Mouse (Mus musculus) layer of hippocampus, adult 2 months (tissue): Measurements from ENCODE around the gene Mad1l1. TPM values are rescaled to one million over a fixed set of nuclear protein-coding genes. Genes with fewer than 3 reads are reported as not detected.
A peak's percentile ranks its signal among the peaks of the same experiment; 100 is the strongest.

Experiments used
- DNase-seq, 2 experiments: peaks; one replicate each; pipeline ENCODE4 v3.0.0; 2022; ENCODE audit warnings: low spot score in 2 of 2
- H3K27ac ChIP-seq: fragments of 200-600 bp; 2 replicates; pipeline ENCODE4 v1.8.1; 2022
- H3K4me3 ChIP-seq: fragments of 200-600 bp; 2 replicates; pipeline ENCODE4 v1.8.1; 2022; ENCODE audit warnings: mild to moderate bottlenecking
- CTCF ChIP-seq: fragments of 200-600 bp; conservative IDR thresholded peaks from 2 replicates; pipeline ENCODE4 v1.8.1; 2022; ENCODE audit warnings: antibody characterized with exemption, mild to moderate bottlenecking, moderate library complexity
- total RNA-seq, 2 experiments: library from RNA; stranded (reverse); gene quantifications; 2 replicates each; pipeline ENCODE4 v1.2.3; 2021

Mad1l1 gene
- total RNA-seq, 2 experiments from 2014 or later, result 14.3 to 18.1 TPM

DNA sequence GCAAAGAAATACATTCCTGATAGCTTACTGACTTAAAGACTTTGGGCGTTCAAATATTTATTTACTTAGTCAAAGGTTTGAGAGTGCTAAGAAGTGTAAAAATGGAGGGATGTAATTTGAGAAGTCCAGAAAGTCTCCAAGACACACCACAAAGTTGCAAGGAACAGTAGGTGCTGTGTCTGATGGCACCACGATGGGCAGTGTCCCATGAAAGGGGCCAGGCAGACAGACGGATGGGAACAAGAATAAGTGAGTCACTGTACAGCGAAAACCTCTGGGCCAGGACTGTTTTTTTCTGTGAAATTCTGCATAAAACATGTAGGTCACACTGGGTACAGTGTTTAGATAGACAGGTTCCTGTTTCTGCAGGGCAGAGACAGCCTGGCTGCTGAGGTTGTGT lies 256.8 kb downstream of the Mad1l1 start:
- no peak for TF ChIP-seq CTCF
- no peak overlapping the region for H3K27ac ChIP-seq
- no peak for DNase-seq
- no peak overlapping the region for H3K4me3 ChIP-seq

DNA sequence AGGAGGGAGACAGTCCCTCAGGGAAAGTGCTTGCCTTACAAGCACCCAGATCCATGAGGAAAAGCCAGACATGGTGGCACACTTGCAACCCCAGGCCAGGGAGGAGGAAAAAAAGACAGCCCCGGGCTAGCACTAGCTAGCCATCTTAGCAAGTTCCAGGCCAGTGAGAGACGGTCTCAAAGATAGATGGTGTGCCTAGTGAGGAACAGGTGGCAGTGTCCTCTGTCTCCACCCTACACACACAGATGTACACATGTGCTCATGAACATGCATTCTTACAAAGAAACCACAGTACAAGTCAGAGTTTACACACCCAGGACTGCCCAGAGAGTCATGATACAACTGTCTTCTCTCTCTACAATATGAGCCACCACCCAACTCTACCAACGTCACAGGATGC lies 258.5 kb downstream of the Mad1l1 start:
- H3K27ac ChIP-seq, result no peak overlapping the region
- no peak for TF ChIP-seq CTCF
- no peak for DNase-seq
- H3K4me3 ChIP-seq, result no peak overlapping the region

GRCm38 (mm10) chr5:140062316-140062715 lies 259.0 kb downstream of the Mad1l1 start:
- no peak overlapping the region for H3K4me3 ChIP-seq
- TF ChIP-seq CTCF, result no peak

GRCm38 (mm10) chr5:140061296-140061879 lies 260.0 kb downstream of the Mad1l1 start:
- no peak for TF ChIP-seq CTCF
- Histone ChIP-seq H3K27ac (peak overlapping the region; percentile 28; the same call in 1 of the 2 replicates), H3K4me3 (no peak overlapping the region)
- peak; percentile 75 to 77 for DNase-seq

More at GRCm38 (mm10) chr5:140062316-140062715, 259.0 kb downstream of the Mad1l1 start:
- H3K27ac ChIP-seq, result no peak overlapping the region
- DNase-seq, result no peak

DNA sequence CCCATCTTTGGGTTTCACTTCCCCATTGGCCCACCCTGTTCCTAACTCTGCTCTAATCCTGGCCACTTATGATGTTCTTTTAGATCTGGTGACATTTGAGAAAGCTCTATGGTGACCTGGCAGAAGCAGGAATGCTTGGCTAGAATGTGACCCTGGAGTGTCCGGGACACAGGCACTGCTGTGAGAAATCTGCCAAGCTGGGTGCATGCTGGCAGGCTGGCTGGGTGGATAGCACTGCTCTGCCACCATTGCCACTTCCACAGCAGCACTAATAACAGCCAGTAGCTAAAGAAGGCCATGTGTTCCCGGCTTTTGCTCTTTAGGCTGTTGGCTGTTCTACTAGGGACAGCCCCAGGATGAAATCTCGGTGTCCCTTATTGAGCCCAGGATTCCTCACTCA lies 265.1 kb downstream of the Mad1l1 start:
- Histone ChIP-seq H3K27ac (no peak overlapping the region), H3K4me3 (no peak overlapping the region)
- TF ChIP-seq CTCF, result no peak
- DNase-seq, result no peak

GRCm38 (mm10) chr5:140055431-140055830 lies 265.9 kb downstream of the Mad1l1 start:
- DNase-seq, result no peak
- no peak for TF ChIP-seq CTCF
- no peak overlapping the region for H3K27ac ChIP-seq
- no peak overlapping the region for H3K4me3 ChIP-seq

GRCm38 (mm10) chr5:140053626-140054025 lies 267.7 kb downstream of the Mad1l1 start:
- no peak for TF ChIP-seq CTCF
- DNase-seq, result no peak
- H3K27ac ChIP-seq, result no peak overlapping the region
- H3K4me3 ChIP-seq, result no peak overlapping the region

DNA sequence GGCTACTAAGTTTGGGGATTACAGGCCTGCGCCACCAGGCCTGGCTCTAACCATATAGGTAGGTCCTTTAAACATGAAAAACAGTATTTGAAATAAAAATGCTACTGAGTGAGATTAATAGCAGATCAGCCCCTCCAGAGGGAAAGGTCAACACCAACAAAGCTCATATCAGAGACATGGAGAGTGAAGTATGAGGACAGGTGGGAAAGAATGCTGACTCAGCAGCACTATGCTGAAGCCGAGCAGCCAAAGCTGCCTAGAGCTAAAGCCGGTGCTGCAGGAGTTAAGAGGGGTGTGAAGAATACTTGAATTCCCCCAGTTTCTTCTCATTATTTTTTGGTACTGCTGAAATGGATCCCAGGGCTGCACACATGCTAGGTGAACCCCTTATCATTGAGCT lies 268.9 kb downstream of the Mad1l1 start:
- TF ChIP-seq CTCF, result no peak
- Histone ChIP-seq H3K4me3 (no peak overlapping the region), H3K27ac (no peak overlapping the region)
- DNase-seq, result no peak

DNA sequence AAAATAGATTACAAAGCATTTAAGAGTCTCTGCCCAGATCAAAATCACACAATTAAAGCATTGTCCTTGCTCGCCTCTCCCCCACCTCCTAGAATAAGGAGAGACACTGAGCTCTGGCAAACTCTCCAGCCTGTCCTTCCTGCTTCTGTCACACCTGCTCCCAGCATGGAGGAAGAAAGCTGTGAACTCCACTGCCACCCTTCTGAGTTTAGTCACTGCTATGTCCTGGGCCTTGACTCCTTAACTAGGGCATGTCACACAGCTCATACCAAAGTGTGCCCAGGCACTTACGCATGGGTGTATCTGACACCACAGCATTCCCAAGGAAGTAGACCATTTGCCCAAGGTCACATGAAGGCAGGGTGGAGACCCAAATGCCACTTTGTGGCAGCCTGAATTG lies 275.9 kb downstream of the Mad1l1 start:
- TF ChIP-seq CTCF, result no peak
- no peak for DNase-seq
- Histone ChIP-seq H3K27ac (no peak overlapping the region), H3K4me3 (no peak overlapping the region)

- TF ChIP-seq CTCF, result no peak
- no peak overlapping the region for H3K27ac ChIP-seq
- H3K4me3 ChIP-seq, result no peak overlapping the region
- DNase-seq, result no peak
Measured at GRCm38 (mm10) chr5:140043002-140043401, 278.4 kb downstream of the Mad1l1 start.

DNA sequence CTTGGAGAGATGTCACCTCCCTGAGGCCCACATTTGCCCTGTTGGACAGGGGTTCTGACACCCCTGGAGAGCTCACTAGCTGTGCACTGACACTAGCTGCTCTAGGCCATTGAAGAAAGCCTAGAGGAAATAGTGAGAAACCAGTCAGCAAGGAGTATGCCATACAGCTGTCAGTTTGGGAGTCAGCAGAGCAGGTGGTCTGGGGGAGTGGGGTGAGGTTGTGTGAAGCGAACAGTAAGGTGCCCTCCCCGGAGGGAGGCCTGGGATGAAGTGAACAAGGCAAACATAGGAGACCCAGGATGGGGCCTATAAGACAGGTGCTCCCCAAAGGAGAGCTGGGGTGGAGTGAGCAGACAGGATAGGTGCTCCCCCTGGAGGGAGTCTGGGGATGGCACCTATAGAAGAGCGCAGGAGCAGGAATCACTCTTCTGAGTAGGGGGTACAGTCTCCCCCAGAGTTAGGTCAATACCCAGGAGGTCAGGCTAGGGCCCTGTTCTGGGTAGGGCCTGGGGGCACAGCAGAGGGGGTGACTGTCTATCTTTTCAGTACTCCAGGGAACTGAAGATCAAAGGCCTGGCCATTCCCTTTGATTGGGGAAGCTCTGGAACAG lies 279.2 kb downstream of the Mad1l1 start:
- no peak overlapping the region for H3K27ac ChIP-seq
- TF ChIP-seq CTCF, result peak; percentile 79
- no peak overlapping the region for H3K4me3 ChIP-seq
- peak; percentile 24 to 26 for DNase-seq

DNA sequence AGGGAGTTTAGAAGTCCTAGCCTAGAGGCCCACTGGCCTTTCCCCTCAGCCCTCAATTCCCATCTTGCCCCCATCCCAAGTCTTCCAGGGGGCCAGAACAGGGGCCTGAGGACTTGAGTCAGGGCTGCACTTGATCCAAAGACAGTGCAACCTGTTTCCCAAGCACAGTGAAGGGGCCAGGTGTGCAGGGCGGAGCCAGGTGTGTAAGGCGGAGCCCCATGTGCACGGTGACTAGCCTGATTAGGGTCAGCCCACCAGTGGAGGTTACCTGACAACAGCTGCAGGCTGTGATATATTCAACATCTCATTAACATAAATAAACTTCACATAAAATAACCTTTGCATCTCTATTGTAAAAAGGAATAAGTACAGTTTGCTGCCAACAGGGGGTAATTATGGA lies 280.3 kb downstream of the Mad1l1 start:
- TF ChIP-seq CTCF, result no peak
- Histone ChIP-seq H3K27ac (no peak overlapping the region), H3K4me3 (no peak overlapping the region)
- DNase-seq, result no peak

GRCm38 (mm10) chr5:140037587-140038233 lies 283.6 kb downstream of the Mad1l1 start:
- peak; percentile 40 for TF ChIP-seq CTCF
- Histone ChIP-seq H3K27ac (no peak overlapping the region), H3K4me3 (no peak overlapping the region)
- no peak for DNase-seq

- no peak overlapping the region for H3K4me3 ChIP-seq
- no peak overlapping the region for H3K27ac ChIP-seq
- no peak for DNase-seq
- TF ChIP-seq CTCF, result no peak
Measured at GRCm38 (mm10) chr5:140035641-140036040, 285.7 kb downstream of the Mad1l1 start.
